Mouse (Mus musculus) granulocyte monocyte progenitor cell, adult 5-6 weeks (primary cell): ENCODE data around the gene Ptpre. TPM values are rescaled to one million over a fixed set of nuclear protein-coding genes. Genes with fewer than 3 reads are reported as not detected.
A peak's percentile ranks its signal among the peaks of the same experiment; 100 is the strongest.
"Not testable (repeated sequence)": the region's sequence is repeated elsewhere in the genome, so short reads cannot be mapped to it uniquely, and the experiment has no call there.

Experiments used
- ATAC-seq: replicated peaks from 2 replicates; pipeline ENCODE4 v1.8.0; 2016; ENCODE audit warnings: mild to moderate bottlenecking, moderate TSS enrichment, inconsistent platforms; ENCODE audit not compliant: poor library complexity, severe bottlenecking
- total RNA-seq, 2 experiments: library from RNA; stranded (forward) in 1 of 2; stranded (reverse) in 1 of 2; fragments of 200-712, 200-1000 nt in 1 of 2; fragments of >200 nt in 1 of 2; fragmentation: Nextera tagmentation in 1 of 2; gene quantifications; 2 replicates each; pipeline ENCODE4 v1.2.3; 2014 to 2017

Gene Ptpre
- total RNA-seq, 2 experiments from 2014 or later: 48.3 to 74.9 TPM

DNA sequence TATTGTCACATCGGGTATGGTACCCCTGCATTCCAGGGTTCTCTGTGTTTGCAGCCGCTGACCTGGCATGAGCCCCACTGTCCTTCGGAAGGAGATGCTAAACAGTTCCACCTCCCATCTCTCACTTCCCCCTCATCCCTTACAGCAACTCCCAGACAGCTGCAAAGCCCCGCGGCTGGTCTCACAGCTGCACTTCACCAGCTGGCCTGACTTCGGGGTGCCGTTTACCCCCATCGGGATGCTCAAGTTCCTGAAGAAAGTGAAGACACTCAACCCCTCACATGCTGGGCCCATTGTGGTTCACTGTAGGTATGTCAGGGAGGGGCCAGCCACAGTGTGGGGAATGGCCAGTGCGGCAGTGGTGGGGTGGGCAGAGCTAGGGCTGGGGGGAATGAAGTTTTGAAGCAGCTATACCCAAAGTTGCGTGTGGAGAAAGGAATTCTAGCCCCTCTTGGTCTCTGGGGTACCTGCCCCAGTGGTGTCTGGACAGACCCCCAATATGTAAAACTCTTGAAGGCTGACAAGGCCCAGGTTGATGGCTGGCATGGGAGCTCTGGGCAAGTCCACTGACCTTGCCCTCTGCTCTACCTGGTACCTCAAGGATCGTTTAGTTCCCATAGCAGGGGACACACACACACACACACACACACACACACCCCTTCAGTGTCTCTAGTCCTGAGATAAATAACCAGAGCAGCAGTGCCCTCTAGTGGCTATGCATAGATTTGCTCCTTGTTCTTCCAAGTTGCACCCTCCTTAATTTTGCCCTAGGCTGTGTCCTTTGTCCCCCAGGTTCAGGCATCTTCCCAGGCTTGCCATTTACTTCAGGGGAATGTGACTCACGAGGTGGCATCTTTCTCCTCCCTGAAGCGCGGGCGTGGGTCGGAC, 131.8 kb downstream of the Ptpre start:
- peak; percentile 38 for ATAC-seq

GRCm38 (mm10) chr7:135673576-135673975, 136.3 kb downstream of the Ptpre start:
- ATAC-seq: no peak

DNA sequence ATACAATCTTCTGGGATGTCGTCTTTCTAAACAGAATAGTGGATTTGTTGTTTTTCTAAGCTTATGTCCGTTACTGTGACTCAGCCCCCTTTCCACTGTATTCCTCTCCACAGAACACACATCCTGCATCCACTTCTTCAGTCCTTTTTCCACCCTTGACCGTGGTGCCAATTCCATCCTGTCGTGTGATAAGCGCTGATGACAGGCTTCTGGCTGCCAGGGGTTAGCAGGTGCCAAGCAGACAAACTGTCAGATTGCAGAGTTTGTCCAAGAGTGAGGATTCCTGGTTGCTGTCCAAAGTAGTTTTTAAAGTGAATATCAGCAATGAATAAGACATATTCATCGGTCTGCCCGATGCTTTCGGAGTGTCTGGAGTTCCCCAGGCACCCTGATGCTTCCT, 139.4 kb downstream of the Ptpre start:
- no peak for ATAC-seq

DNA sequence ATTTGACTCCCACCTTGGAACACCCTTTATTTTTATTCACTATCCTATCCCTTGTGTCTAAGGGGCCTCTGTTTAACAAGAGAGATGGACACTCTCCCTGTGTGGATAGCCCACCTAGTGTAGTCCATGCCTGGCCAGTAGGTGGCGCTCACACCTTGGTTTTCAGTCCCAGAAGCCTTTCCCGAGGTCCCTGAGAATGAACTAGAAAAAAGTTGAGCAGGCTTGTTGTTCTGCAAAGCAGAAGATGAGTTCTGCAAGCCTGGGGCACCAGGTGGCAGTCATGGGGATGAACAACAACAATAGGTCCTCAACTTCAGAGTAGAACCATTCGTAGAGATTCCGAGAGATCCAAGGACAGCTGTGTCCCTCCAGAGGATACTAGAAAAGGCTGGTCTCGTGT, 143.1 kb downstream of the Ptpre start:
- peak; percentile 42 for ATAC-seq

GRCm38 (mm10) chr7:135684098-135684497, 146.8 kb downstream of the Ptpre start:
- peak; percentile 15; the same call in 1 of the 2 replicates for ATAC-seq

DNA sequence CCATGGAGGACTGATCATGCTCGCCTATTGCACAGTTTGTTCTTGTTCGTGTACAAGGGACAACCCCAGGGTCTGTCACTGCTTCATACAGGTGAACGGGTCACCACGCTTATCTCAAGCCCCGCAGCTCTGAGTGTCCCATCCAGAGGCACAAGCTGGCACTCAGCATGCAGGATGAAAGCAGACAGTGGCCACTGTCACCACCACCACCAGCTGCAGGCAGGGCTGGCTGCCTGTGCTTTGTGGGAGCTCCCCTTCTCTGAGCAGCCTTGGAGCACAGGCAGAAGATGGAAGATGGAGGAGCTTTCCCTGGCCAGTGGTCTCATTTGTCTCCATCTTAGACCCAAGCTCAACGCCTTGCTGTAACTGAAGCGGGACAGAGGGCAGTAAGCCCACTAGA, 147.7 kb downstream of the Ptpre start:
- no peak for ATAC-seq

GRCm38 (mm10) chr7:135689396-135689795, 152.1 kb downstream of the Ptpre start:
- ATAC-seq: peak; percentile 15; the same call in 1 of the 2 replicates

DNA sequence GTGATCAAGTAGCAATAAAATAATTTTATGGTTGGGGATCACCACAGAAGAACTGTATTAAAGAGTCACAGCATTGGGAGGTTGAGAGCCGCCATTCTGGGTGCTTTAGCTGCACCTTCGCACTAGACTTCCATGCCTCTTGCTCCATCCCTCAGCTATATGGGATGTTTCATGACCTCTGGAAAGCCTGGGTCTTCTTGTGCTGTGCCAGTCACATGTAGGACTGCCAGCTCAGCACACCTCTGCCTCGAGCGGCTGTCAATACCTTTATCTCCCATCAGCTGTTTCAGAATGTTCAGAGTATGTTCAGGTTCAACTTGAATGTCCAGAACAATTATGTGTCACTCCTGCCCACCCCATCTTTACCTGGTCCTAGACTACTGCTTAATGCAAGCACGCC, 154.7 kb downstream of the Ptpre start:
- no peak for ATAC-seq

- no peak for ATAC-seq
Measured at GRCm38 (mm10) chr7:135694130-135694529, 156.8 kb downstream of the Ptpre start.

DNA sequence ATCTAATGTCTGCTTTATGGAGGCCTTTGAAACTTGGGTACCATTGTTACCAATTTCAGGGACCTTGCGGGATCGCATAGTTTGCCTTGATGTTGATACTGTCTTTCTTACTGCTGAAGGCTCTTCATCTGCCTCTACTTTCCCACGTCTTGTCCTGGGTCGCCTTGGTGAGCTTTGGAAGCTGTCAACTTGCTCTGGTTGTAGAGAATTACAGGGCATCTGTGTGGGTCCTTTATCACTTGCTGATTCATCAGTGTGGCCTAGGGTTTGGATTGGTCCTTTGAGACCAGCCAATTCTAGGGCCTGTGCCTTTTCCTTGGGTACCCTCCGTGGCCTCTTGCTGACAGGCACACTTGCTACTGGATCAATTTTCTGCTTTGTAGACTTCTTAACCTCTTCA, 157.5 kb downstream of the Ptpre start:
- no peak for ATAC-seq

DNA sequence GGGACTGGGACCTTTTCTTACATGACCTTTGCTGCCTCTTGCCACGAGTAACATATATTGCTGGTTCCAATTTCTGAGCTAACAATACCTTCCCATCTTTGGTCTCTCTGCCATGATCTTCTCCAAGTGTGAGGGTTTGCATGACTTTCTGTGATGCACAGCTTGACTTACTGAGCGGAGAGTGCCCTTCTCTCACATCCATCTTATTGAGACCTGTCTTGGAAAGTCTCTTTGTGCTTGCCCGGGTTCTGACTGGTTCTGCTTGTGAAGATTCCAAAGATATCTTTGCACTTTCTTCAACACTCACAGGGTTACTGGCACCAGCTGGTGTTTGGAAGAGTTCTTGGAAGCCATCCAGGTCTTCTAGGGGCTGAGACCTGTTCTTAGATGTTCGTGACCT, 158.8 kb downstream of the Ptpre start:
- ATAC-seq: no peak

- ATAC-seq: not testable (repeated sequence)
Measured at GRCm38 (mm10) chr7:135697021-135697740, 159.9 kb downstream of the Ptpre start.

DNA sequence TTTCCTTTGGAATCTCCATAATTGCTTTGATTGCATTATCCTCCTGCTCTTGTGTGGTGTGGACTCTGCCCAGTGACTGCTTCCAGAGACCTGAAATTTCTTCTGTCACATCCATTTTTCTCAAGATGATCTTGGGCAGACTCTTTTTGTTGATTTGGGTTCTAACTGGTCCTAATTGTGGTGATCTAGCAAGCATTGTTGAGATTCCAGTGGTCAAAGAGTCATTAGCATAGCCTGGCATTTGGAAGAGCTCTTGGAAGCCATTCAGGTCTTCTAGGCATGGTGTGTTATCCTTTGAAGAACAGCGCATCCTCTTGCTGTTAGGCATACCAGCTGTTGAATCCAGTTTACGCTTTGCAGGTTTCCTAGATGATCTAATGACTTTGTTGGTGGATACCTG, 161.1 kb downstream of the Ptpre start:
- ATAC-seq: no peak

DNA sequence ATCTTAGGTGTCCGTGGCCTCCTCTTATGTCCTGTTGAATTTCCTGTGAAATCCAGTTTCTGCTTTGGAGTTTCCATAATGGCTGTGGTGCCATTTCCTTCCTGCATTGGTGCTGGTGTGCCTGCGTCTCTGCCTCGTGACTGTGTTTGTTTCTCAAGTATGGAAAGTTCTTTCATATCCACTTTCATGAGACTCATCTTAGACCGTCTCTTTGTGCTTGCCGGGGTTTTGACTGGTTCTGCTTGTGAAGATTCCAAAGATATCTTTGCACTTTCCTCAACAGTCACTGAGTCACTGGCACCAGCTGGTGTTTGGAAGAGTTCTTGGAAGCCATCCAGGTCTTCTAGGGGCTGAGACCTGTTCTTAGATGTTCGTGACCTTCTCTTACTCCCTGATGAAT, 162.1 kb downstream of the Ptpre start:
- not testable (repeated sequence) for ATAC-seq

GRCm38 (mm10) chr7:135703600-135704148, 166.4 kb downstream of the Ptpre start:
- ATAC-seq: no peak

- peak; percentile 36 for ATAC-seq
Measured at GRCm38 (mm10) chr7:135704251-135704650, 167.0 kb downstream of the Ptpre start.

DNA sequence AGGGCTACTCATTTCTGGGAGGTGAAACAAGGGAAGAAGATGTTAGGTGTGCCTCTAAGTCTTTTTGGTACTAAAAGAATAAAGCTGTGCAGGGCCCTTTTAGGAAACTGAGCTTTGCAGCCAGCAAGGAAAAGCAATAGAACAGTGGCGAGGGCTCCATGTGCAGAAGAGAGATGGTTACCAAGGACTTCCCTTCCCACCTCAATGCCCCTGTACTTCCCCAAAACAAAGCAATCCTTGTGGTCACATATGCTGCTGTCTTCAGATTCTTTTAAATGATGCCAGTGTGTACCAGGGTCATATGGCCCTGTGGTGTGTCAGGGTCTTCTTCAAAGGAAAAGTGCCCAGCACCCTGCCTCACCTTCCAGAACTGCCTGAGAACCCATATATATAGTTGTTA, 167.8 kb downstream of the Ptpre start:
- ATAC-seq: peak; percentile 79

DNA sequence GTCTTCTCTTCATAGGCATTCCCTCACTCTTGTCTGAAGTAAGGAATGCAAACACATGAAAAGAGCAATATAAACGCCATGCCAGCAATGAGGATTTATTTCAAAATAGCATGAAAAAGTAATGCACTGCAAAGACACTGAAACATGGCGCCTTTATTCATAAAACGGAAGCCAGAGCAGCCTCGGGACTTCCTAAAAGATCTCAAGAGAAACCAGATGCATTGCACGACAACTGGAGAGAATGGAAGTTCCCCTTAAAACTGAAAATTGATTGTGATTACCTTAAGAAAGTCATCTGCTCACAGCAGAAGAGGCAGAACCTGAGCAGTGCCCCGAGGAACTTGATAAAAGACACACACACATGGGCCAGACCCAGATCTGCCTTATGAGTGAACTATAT, 168.5 kb downstream of the Ptpre start:
- peak; percentile 49 for ATAC-seq

- no peak for ATAC-seq
Measured at GRCm38 (mm10) chr7:135710702-135711101, 173.4 kb downstream of the Ptpre start.

GRCm38 (mm10) chr7:135712534-135712933, 175.3 kb downstream of the Ptpre start:
- ATAC-seq: no peak

DNA sequence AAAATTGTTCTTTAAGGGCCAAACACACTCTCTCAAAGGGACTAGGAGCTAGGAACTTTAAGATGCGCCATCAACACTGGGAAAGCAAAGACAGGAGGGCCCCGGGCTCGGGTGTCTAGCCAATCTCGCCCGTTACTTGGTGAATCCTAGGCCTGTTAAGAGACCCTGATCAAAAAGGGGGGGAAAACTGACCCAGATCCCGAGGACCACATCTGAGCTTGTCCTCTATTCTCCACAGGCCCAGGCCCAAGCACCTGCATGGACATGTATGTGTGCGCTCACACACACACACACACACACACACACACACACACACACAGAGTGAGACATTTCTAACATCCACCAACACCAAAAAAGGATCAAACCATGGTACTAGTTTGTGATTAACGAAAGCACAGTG, 176.0 kb downstream of the Ptpre start:
- ATAC-seq: no peak
